Mouse (Mus musculus) erythroblast, embryonic 14.5 days (primary cell): ENCODE results near the gene Ankdd1a. TPM values are rescaled to one million over a fixed set of nuclear protein-coding genes. Genes with fewer than 3 reads are reported as not detected.

Source experiments
- H3K27me3 ChIP-seq: 2 replicates; pipeline ENCODE4 v1.6.1; 2012; ENCODE audit warnings: inconsistent platforms; ENCODE audit not compliant: control insufficient read depth
- H3K36me3 ChIP-seq: 2 replicates; pipeline ENCODE4 v1.6.1; 2012; ENCODE audit warnings: mild to moderate bottlenecking, inconsistent platforms; ENCODE audit not compliant: control insufficient read depth
- H3K4me1 ChIP-seq: 2 replicates; pipeline ENCODE4 v1.6.1; 2012; ENCODE audit warnings: inconsistent platforms; ENCODE audit not compliant: control insufficient read depth
- H3K4me3 ChIP-seq: replicated peaks from 2 replicates; pipeline ENCODE3; 2012; ENCODE audit warnings: moderate library complexity, mild to moderate bottlenecking, inconsistent platforms
- H3K9me3 ChIP-seq: 2 replicates; pipeline ENCODE4 v1.6.1; 2012; ENCODE audit warnings: low read length, inconsistent platforms, mixed read lengths; ENCODE audit not compliant: control insufficient read depth
- GATA1 ChIP-seq: IDR thresholded peaks from 2 replicates; pipeline ENCODE4 v1.6.1; 2012; ENCODE audit warnings: low read length, inconsistent platforms, mixed read lengths
- TAL1 ChIP-seq: IDR thresholded peaks from 3 replicates; pipeline ENCODE4 v1.6.1; 2012; ENCODE audit warnings: low read length, inconsistent platforms, mixed read lengths
- polyA plus RNA-seq: library from polyadenylated mRNA; stranded (reverse); fragments of >175 nt; gene quantifications from 2 replicates; pipeline ENCODE4 v1.2.3, GENCODE M21; 2012

Ankdd1a gene
- polyA plus RNA-seq, 1 experiment: not detected

- Histone ChIP-seq H3K4me1 (peaks cover 66% of the 10 kb centered on the region), H3K9me3 (no peaks in the 10 kb centered on the region), H3K36me3 (no peaks in the 10 kb centered on the region; the same call in 1 of the 2 replicates), H3K4me3 (no peak overlapping the region), H3K27me3 (no peaks in the 10 kb centered on the region)
- TF ChIP-seq GATA1 (no peak), TAL1 (no peak)
These were observed 16.5 kb upstream of the Ankdd1a start for GRCm38 (mm10) chr9:65536491-65536890.

GRCm38 (mm10) chr9:65535789-65536469, 15.9 kb upstream of the Ankdd1a start:
- no peak overlapping the region for H3K4me3 ChIP-seq
- no peaks in the 10 kb centered on the region for H3K9me3 ChIP-seq
- no peaks in the 10 kb centered on the region for H3K27me3 ChIP-seq
- peaks cover 66% of the 10 kb centered on the region for H3K4me1 ChIP-seq
- TF ChIP-seq GATA1 (no peak), TAL1 (no peak)
- peaks cover 3% of the 10 kb centered on the region for H3K36me3 ChIP-seq

- no peak for TF ChIP-seq TAL1
- no peak for TF ChIP-seq GATA1
These were observed 15.3 kb upstream of the Ankdd1a start for GRCm38 (mm10) chr9:65535191-65535722.

GRCm38 (mm10) chr9:65534111-65534510, 14.1 kb upstream of the Ankdd1a start:
- no peak overlapping the region for H3K4me3 ChIP-seq
- H3K27me3 ChIP-seq: no peaks in the 10 kb centered on the region
- H3K4me1 ChIP-seq: peaks cover 79% of the 10 kb centered on the region

More at GRCm38 (mm10) chr9:65535191-65535722, 15.3 kb upstream of the Ankdd1a start:
- no peaks in the 10 kb centered on the region for H3K27me3 ChIP-seq
- H3K9me3 ChIP-seq: no peaks in the 10 kb centered on the region
- peaks cover 73% of the 10 kb centered on the region for H3K4me1 ChIP-seq
- H3K4me3 ChIP-seq: no peak overlapping the region
- H3K36me3 ChIP-seq: peaks cover 3% of the 10 kb centered on the region

GRCm38 (mm10) chr9:65532986-65533385, 13.0 kb upstream of the Ankdd1a start:
- TF ChIP-seq GATA1: no peak
- no peak for TF ChIP-seq TAL1
- H3K36me3 ChIP-seq: peaks cover 3% of the 10 kb centered on the region
- H3K4me1 ChIP-seq: peaks cover 80% of the 10 kb centered on the region

More at GRCm38 (mm10) chr9:65534111-65534510, 14.1 kb upstream of the Ankdd1a start:
- Histone ChIP-seq H3K9me3 (no peaks in the 10 kb centered on the region), H3K36me3 (peaks cover 3% of the 10 kb centered on the region)
- no peak for TF ChIP-seq TAL1
- TF ChIP-seq GATA1: no peak

GRCm38 (mm10) chr9:65531283-65531682, 11.3 kb upstream of the Ankdd1a start:
- peaks cover 85% of the 10 kb centered on the region for H3K4me1 ChIP-seq
- TF ChIP-seq GATA1: no peak
- TF ChIP-seq TAL1: no peak
- H3K27me3 ChIP-seq: no peaks in the 10 kb centered on the region
- no peaks in the 10 kb centered on the region for H3K9me3 ChIP-seq
- no peak overlapping the region for H3K4me3 ChIP-seq
- peaks cover 3% of the 10 kb centered on the region for H3K36me3 ChIP-seq

More at GRCm38 (mm10) chr9:65532986-65533385, 13.0 kb upstream of the Ankdd1a start:
- Histone ChIP-seq H3K9me3 (no peaks in the 10 kb centered on the region), H3K27me3 (no peaks in the 10 kb centered on the region), H3K4me3 (no peak overlapping the region)

- H3K4me3 ChIP-seq: peak overlapping the region; percentile 8
- H3K4me1 ChIP-seq: peaks cover 81% of the 10 kb centered on the region
- H3K9me3 ChIP-seq: no peaks in the 10 kb centered on the region
- H3K36me3 ChIP-seq: peaks cover 3% of the 10 kb centered on the region
- no peaks in the 10 kb centered on the region for H3K27me3 ChIP-seq
- TF ChIP-seq GATA1 (peak; percentile 29; the same call in 1 of the 2 replicates), TAL1 (peak; percentile 41; the same call in 1 of the 3 replicates)
These were observed 9.7 kb upstream of the Ankdd1a start for GRCm38 (mm10) chr9:65529659-65530058.

GRCm38 (mm10) chr9:65528417-65529038, 8.5 kb upstream of the Ankdd1a start:
- no peaks in the 10 kb centered on the region for H3K9me3 ChIP-seq
- H3K4me1 ChIP-seq: peaks cover 82% of the 10 kb centered on the region
- H3K4me3 ChIP-seq: peak overlapping the region; percentile 39
- TF ChIP-seq TAL1 (peak; percentile 66), GATA1 (no peak)
- no peaks in the 10 kb centered on the region for H3K27me3 ChIP-seq
- peaks cover 3% of the 10 kb centered on the region for H3K36me3 ChIP-seq

- H3K36me3 ChIP-seq: no peaks in the 10 kb centered on the region
- no peak overlapping the region for H3K4me3 ChIP-seq
- peaks cover 63% of the 10 kb centered on the region for H3K4me1 ChIP-seq
- no peaks in the 10 kb centered on the region for H3K9me3 ChIP-seq
- no peak for TF ChIP-seq TAL1
- TF ChIP-seq GATA1: no peak
- peaks cover 8% of the 10 kb centered on the region for H3K27me3 ChIP-seq
These were observed 5.6 kb upstream of the Ankdd1a start for GRCm38 (mm10) chr9:65525445-65526195.
